Mouse (Mus musculus) adrenal gland, postnatal 36 days (tissue): ENCODE data around the gene Cdc20b. TPM values are rescaled to one million over a fixed set of nuclear protein-coding genes. Genes with fewer than 3 reads are reported as not detected.

Experiments used
- DNase-seq, 2 experiments: peaks; one replicate each; pipeline ENCODE4 v3.0.0; 2021; ENCODE audit warnings: mixed read lengths in 1 of 2
- total RNA-seq, 2 experiments: library from RNA; stranded (reverse); gene quantifications; 2 replicates each; pipeline ENCODE4 v1.2.3; 2021

Cdc20b gene
- total RNA-seq, 2 experiments from 2014 or later, result not detected

GRCm38 (mm10) chr13:113023274-113024143 is 11.4 kb upstream of the Cdc20b start:
- no peak for DNase-seq

GRCm38 (mm10) chr13:113031351-113031750 is 3.6 kb upstream of the Cdc20b start:
- no peak for DNase-seq

GRCm38 (mm10) chr13:113031792-113032571 is 2.9 kb upstream of the Cdc20b start:
- peak; percentile 28 to 34 for DNase-seq

- DNase-seq, result no peak
These were observed 2.1 kb upstream of the Cdc20b start for GRCm38 (mm10) chr13:113032831-113033230.

- DNase-seq, result no peak
These were observed 532 bp upstream of the Cdc20b start for GRCm38 (mm10) chr13:113034271-113034886.

GRCm38 (mm10) chr13:113035852-113036251 is 941 bp downstream of the Cdc20b start:
- peak; percentile 60 to 78 for DNase-seq

GRCm38 (mm10) chr13:113044876-113045275 is 10.0 kb downstream of the Cdc20b start:
- peak in 1 of 2 experiments; percentile 28 for DNase-seq

- peak in 1 of 2 experiments; percentile 15 for DNase-seq
These were observed 10.7 kb downstream of the Cdc20b start for GRCm38 (mm10) chr13:113045458-113046110.

- peak; percentile 73 to 79 for DNase-seq
These were observed 11.4 kb downstream of the Cdc20b start, which contains the start of gene Gpx8 for GRCm38 (mm10) chr13:113046211-113046883. TSS of gene Gpx8 (minus strand) at chr13:113046410.

- DNase-seq, result no peak
These were observed 12.1 kb downstream of the Cdc20b start for GRCm38 (mm10) chr13:113047018-113047417.

GRCm38 (mm10) chr13:113047647-113048046 is 12.7 kb downstream of the Cdc20b start:
- no peak for DNase-seq

- no peak for DNase-seq
These were observed 19.3 kb downstream of the Cdc20b start for GRCm38 (mm10) chr13:113054230-113054629.

GRCm38 (mm10) chr13:113055826-113056225 is 20.9 kb downstream of the Cdc20b start:
- peak in 1 of 2 experiments; percentile 4 for DNase-seq

GRCm38 (mm10) chr13:113061746-113062145 is 26.8 kb downstream of the Cdc20b start:
- DNase-seq, result no peak

GRCm38 (mm10) chr13:113064542-113064941 is 29.6 kb downstream of the Cdc20b start:
- no peak for DNase-seq

- DNase-seq, result no peak
These were observed 44.1 kb downstream of the Cdc20b start for GRCm38 (mm10) chr13:113079021-113079420.

- DNase-seq, result no peak
These were observed 47.2 kb downstream of the Cdc20b start for GRCm38 (mm10) chr13:113082101-113082500.

- no peak for DNase-seq
These were observed 49.8 kb downstream of the Cdc20b start for GRCm38 (mm10) chr13:113084732-113085131.

GRCm38 (mm10) chr13:113087226-113088017 is 52.5 kb downstream of the Cdc20b start:
- DNase-seq, result no peak

GRCm38 (mm10) chr13:113090489-113090888 is 55.6 kb downstream of the Cdc20b start:
- no peak for DNase-seq
